Mouse (Mus musculus) urinary bladder, postnatal 4 days (tissue): Measurements from ENCODE around the gene Zbtb16.

Experiments
- DNase-seq, 2 experiments: peaks; one replicate each; pipeline ENCODE4 v3.0.0; 2021 to 2022; ENCODE audit warnings: low spot score in 2 of 2

The Zbtb16 gene

DNA sequence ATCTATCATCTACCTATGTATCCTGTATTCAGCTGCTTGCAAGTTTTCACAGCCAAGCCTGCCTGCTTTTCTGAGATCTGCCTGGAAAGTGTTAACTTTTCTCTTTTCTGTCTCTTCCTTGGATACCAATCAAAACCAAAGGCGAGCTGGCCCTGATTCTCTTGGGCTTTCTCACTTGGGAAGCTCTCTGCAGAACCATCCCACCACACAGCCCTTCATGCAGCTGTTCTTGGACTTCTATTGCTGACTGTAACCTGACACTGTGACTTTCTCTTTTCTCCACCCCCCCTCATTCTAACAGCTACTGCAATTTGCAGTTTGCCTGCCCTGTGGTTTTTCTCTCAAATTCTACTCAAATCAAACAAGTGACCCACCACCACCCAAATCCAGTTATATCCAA, 225.0 kb downstream of the Zbtb16 start:
- peak in 1 of 2 experiments; percentile 41 for DNase-seq

DNA sequence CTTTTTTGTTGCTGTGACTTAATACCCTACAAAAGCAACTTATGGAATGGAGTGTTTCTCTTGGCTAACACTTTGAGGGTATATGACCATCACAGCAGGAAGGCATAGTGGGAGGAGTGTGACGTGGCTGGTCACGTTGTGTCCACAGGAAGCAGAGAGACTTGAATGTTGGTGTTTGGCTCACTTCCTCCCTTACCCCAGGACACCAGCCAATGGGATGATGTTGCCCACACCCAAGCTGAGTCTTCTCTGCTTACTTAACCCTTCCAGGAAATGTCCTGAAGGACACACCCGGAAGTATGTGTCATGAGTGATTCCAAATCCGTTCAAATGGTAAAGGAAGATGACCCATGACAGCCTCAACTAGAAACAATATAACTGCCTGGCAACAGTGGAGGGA, 226.3 kb downstream of the Zbtb16 start:
- no peak for DNase-seq

- DNase-seq: no peak
Observed at GRCm38 (mm10) chr9:48607417-48607816, 228.6 kb downstream of the Zbtb16 start.

- DNase-seq: no peak
Observed at GRCm38 (mm10) chr9:48606171-48606570, 229.9 kb downstream of the Zbtb16 start.

DNA sequence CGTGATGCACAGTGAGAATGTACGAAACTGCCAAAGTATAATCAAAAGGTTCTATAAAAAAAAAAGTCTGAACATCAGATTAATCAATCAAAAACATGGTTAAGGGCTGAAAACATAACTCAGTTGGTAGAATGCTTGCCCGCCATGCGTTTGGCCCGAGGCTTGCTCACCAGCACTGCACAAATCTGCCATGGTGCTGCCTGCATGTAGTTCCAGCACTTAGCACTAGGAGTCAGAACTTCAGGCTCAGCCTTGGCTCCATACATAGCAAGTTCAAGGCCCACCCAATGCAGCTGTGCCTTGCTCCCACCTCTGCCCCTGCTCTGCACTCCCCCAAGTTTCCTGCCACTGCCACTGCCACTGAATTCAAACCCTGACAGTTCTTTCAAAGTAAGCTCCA, 230.3 kb downstream of the Zbtb16 start:
- DNase-seq: no peak

DNA sequence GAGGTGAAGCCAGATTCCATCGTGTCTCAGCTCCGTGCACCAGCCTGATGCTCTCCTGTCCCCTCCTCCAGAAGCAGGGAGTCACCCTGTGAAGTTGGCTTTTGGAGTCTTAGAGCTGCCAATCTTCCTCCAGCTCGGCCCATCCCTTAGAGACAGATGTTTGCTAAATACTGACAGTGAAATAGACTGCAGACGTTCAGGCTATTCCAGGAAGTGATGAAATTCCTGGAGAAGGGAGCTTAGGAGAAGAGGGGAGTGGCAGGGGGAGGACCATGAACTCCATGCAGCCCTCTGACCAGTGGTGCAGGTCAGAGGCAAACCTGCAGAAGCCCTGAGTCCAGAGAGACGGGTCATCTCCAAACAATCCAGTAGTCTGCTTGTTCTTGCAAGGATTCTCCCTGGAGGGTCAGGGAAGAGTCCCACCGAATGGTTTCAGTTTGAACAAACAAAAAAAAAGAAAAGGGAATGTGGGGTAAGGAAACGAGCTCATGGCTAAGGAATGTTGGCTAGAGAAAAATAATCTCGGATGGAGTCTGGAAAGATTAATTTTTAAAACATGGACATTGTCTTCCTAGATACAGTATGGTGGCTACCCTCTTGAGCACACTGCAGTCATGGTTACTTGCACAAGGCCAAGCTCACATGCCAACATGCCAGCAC, 231.0 kb downstream of the Zbtb16 start, which contains the start of gene Nnmt:
Nnmt (minus strand) TSS at position 215 of the 660 bp plus-strand sequence.
- DNase-seq: no peak
